ENCODE assay signal across 10 mouse cellular contexts in genomic region chr7:118889046-118889680, GRCm38 (mm10). TPM values are rescaled to one million over a fixed set of nuclear protein-coding genes. Genes with fewer than 3 reads are reported as not detected.
DNase-seq lines count a peak whose midpoint lies in the region; ATAC-seq and TF ChIP-seq lines count a peak whose summit lies in the region.
"Had no signal": no experiment of that assay in that cellular context is flagged by ENCODE, and none has a peak within 500 bp of the region (broad histone marks: within the 10 kb centered on the region; RNA-seq: fewer than 3 reads in every experiment).

No protein-coding gene starts in this region.

- no peaks in the 10 kb centered on the region for H3K27me3 ChIP-seq in forebrain, embryonic 11.5 days (ENCODE audit: control insufficient read depth, insufficient read depth, low read length)
- H3K27me3 ChIP-seq in forebrain, embryonic 16.5 days (replicated peaks; ENCODE audit: control insufficient read depth, insufficient read depth, low read length): no peaks in the 10 kb centered on the region
- H3K27me3 ChIP-seq in hindbrain, postnatal 0 days (ENCODE audit: insufficient read depth, low read length): no peaks in the 10 kb centered on the region
- H3K27me3 ChIP-seq in stomach, postnatal 0 days (ENCODE audit: control insufficient read depth, insufficient read depth, low read length): no peaks in the 10 kb centered on the region
- H3K27me3 ChIP-seq: limb, embryonic 13.5 days had no signal

- DNase-seq in forebrain, embryonic 11.5 days (ENCODE audit: low spot score): no peak
- peak; percentile 38 for DNase-seq in right cerebral cortex, postnatal 4 days
- no peak for DNase-seq in right cerebral cortex, adult 18-20 months
- peak; percentile 65 for DNase-seq in hindbrain, postnatal 0 days (ENCODE audit: low spot score)
- peak; percentile 49 for DNase-seq in stomach, postnatal 0 days (ENCODE audit: low spot score)
- DNase-seq in spleen, postnatal 4 days (ENCODE audit: low spot score in 2 of 2): no peak
- no peak for DNase-seq in heart, postnatal 36 days

- no peaks in the 10 kb centered on the region for H3K9me3 ChIP-seq in forebrain, embryonic 11.5 days (ENCODE audit: control insufficient read depth, low read length)
- no peaks in the 10 kb centered on the region for H3K9me3 ChIP-seq in forebrain, embryonic 16.5 days (ENCODE audit: control insufficient read depth, low read length)
- no peaks in the 10 kb centered on the region for H3K9me3 ChIP-seq in hindbrain, postnatal 0 days (ENCODE audit: low read length)
- no peaks in the 10 kb centered on the region for H3K9me3 ChIP-seq in stomach, postnatal 0 days (ENCODE audit: control insufficient read depth, low read length)
- H3K9me3 ChIP-seq: limb, embryonic 13.5 days had no signal

- ATAC-seq in forebrain, embryonic 11.5 days (replicated peaks; ENCODE audit: low FRiP score): peak; percentile 56; the same call in 1 of the 2 replicates
- ATAC-seq in forebrain, embryonic 16.5 days: no peak
- no peak for ATAC-seq in hindbrain, postnatal 0 days
- ATAC-seq in stomach, postnatal 0 days (ENCODE audit: low FRiP score, low TSS enrichment): peak; percentile 71

- intact Hi-C loops in heart, postnatal 36 days (cut with DNase I): no loop called here

- H3K9ac ChIP-seq in forebrain, embryonic 11.5 days (ENCODE audit: low read length): no peak overlapping the region
- H3K9ac ChIP-seq in forebrain, embryonic 16.5 days (replicated peaks; ENCODE audit: low read depth, low read length): no peak overlapping the region
- no peak overlapping the region for H3K9ac ChIP-seq in hindbrain, postnatal 0 days (replicated peaks; ENCODE audit: low read length)
- H3K9ac ChIP-seq in stomach, postnatal 0 days (ENCODE audit: low read length): no peak overlapping the region
- H3K9ac ChIP-seq: limb, embryonic 13.5 days had no signal

- H3K4me1 ChIP-seq in forebrain, embryonic 11.5 days (replicated peaks; ENCODE audit: control insufficient read depth, insufficient read depth, low read length): peaks cover 7% of the 10 kb centered on the region; the same call in 1 of the 2 replicates
- H3K4me1 ChIP-seq in forebrain, embryonic 16.5 days (replicated peaks; ENCODE audit: control insufficient read depth, insufficient read depth, low read length): peaks cover 4% of the 10 kb centered on the region
- peaks cover 6% of the 10 kb centered on the region for H3K4me1 ChIP-seq in hindbrain, postnatal 0 days (ENCODE audit: insufficient read depth, low read length)
- H3K4me1 ChIP-seq in stomach, postnatal 0 days (replicated peaks; ENCODE audit: control insufficient read depth, insufficient read depth): peaks cover 3% of the 10 kb centered on the region; the same call in 1 of the 2 replicates

- H3K4me2 ChIP-seq in forebrain, embryonic 11.5 days (ENCODE audit: low read depth, low read length, severe bottlenecking): no peak overlapping the region
- no peak overlapping the region for H3K4me2 ChIP-seq in forebrain, embryonic 16.5 days (ENCODE audit: low read length)
- no peak overlapping the region for H3K4me2 ChIP-seq in hindbrain, postnatal 0 days (ENCODE audit: low read depth, low read length)
- H3K4me2 ChIP-seq in stomach, postnatal 0 days (replicated peaks; ENCODE audit: low read depth): no peak overlapping the region
- H3K4me2 ChIP-seq: limb, embryonic 13.5 days had no signal

- H3K36me3 ChIP-seq in forebrain, embryonic 11.5 days (ENCODE audit: control insufficient read depth, insufficient read depth, low read length): no peaks in the 10 kb centered on the region
- H3K36me3 ChIP-seq in forebrain, embryonic 16.5 days (ENCODE audit: control insufficient read depth, insufficient read depth): no peaks in the 10 kb centered on the region
- no peaks in the 10 kb centered on the region for H3K36me3 ChIP-seq in hindbrain, postnatal 0 days (ENCODE audit: insufficient read depth, low read length)
- H3K36me3 ChIP-seq in stomach, postnatal 0 days (ENCODE audit: control insufficient read depth, insufficient read depth, low read length): no peaks in the 10 kb centered on the region
- H3K36me3 ChIP-seq: limb, embryonic 13.5 days had no signal

- H3K4me3 ChIP-seq in forebrain, embryonic 11.5 days (ENCODE audit: low read depth, low read length): no peak overlapping the region
- no peak overlapping the region for H3K4me3 ChIP-seq in forebrain, embryonic 16.5 days (replicated peaks; ENCODE audit: low read length)
- H3K4me3 ChIP-seq in hindbrain, postnatal 0 days (ENCODE audit: low read length): no peak overlapping the region
- no peak overlapping the region for H3K4me3 ChIP-seq in stomach, postnatal 0 days (ENCODE audit: low read depth, low read length)
- H3K4me3 ChIP-seq: erythroblast, embryonic 14.5 days; limb, embryonic 13.5 days had no signal

- 6% methylated on average over 3 of the region's 3 CpGs for WGBS in forebrain, embryonic 11.5 days
- 3% methylated on average over 3 of the region's 3 CpGs for WGBS in forebrain, embryonic 16.5 days
- 5% methylated on average over 3 of the region's 3 CpGs for WGBS in hindbrain, postnatal 0 days
- WGBS in stomach, postnatal 0 days: 14% methylated on average over 3 of the region's 3 CpGs

- H3K27ac ChIP-seq in forebrain, embryonic 11.5 days (ENCODE audit: low read depth, low read length): no peak overlapping the region
- no peak overlapping the region for H3K27ac ChIP-seq in forebrain, embryonic 16.5 days (ENCODE audit: low read length)
- H3K27ac ChIP-seq in hindbrain, postnatal 0 days: no peak overlapping the region
- H3K27ac ChIP-seq in stomach, postnatal 0 days (replicated peaks): no peak overlapping the region
- H3K27ac ChIP-seq: limb, embryonic 13.5 days had no signal

- TF ChIP-seq EP300 in stomach, postnatal 0 days (optimal IDR thresholded peaks at IDR 0.05): no peak

- TF ChIP-seq CTCF in hindbrain, postnatal 0 days (IDR thresholded peaks at IDR 0.05; ENCODE audit: low read depth): no peak
- no peak for TF ChIP-seq CTCF in stomach, postnatal 0 days (IDR thresholded peaks at IDR 0.05; ENCODE audit: low read depth)

RNA-seq across cellular contexts. Expression of gene Knop1, which starts 33.1 kb away (rescaled TPM):
- polyA plus RNA-seq in forebrain, embryonic 11.5 days (2014; fragmentation: Nextera tagmentation; extraction: Ambion mirVana): 127 and 129 TPM in 2 replicates
- 69.1 and 70.3 TPM in 2 replicates for polyA plus RNA-seq in forebrain, embryonic 16.5 days (2015; fragmentation: Nextera tagmentation; extraction: Ambion mirVana)
- total RNA-seq in hindbrain, postnatal 0 days (2014; rRNA removed): 30.8 and 31.9 TPM in 2 replicates
- 75.6 and 78.9 TPM in 2 replicates for polyA plus RNA-seq in hindbrain, postnatal 0 days (2015; fragmentation: Nextera tagmentation; extraction: Ambion mirVana)
- polyA plus RNA-seq in stomach, postnatal 0 days (2015; fragmentation: Nextera tagmentation; extraction: Ambion mirVana): 41.7 and 51.4 TPM in 2 replicates
- total RNA-seq in heart, postnatal 36 days (2021): 10 to 100 TPM; 14.3 to 19.5 TPM

RNA-seq across cellular contexts. Expression of gene Iqck, which starts 33.6 kb away (rescaled TPM):
- polyA plus RNA-seq in forebrain, embryonic 11.5 days (2014; fragmentation: Nextera tagmentation; extraction: Ambion mirVana): 2.8 and 3.3 TPM in 2 replicates
- polyA plus RNA-seq in forebrain, embryonic 16.5 days (2015; fragmentation: Nextera tagmentation; extraction: Ambion mirVana): 3.9 and 4.5 TPM in 2 replicates
- total RNA-seq in hindbrain, postnatal 0 days (2014; rRNA removed): 4.6 and 4.8 TPM in 2 replicates
- 4.4 and 4.9 TPM in 2 replicates for polyA plus RNA-seq in hindbrain, postnatal 0 days (2015; fragmentation: Nextera tagmentation; extraction: Ambion mirVana)
- 1.1 and 1.5 TPM in 2 replicates for polyA plus RNA-seq in stomach, postnatal 0 days (2015; fragmentation: Nextera tagmentation; extraction: Ambion mirVana)
- under 1 TPM; 0.33 to 0.35 TPM for total RNA-seq in heart, postnatal 36 days (2021)

Comparison
In these comparisons a context has a peak if more than half of its experiments do, and no peak if none do; other contexts are left out.
1. ATAC-seq: peak in forebrain, embryonic 11.5 days (single experiment) and stomach, postnatal 0 days (single experiment); none in forebrain, embryonic 16.5 days (single experiment) and hindbrain, postnatal 0 days (single experiment).
2. DNase-seq: peak in right cerebral cortex, postnatal 4 days (single experiment), hindbrain, postnatal 0 days (single experiment) and stomach, postnatal 0 days (single experiment); none in forebrain, embryonic 11.5 days (single experiment), right cerebral cortex, adult 18-20 months (single experiment), spleen, postnatal 4 days (0 of 2) and heart, postnatal 36 days (0 of 2).